Mouse (Mus musculus) MEL (cell line): ENCODE data around the gene Flnb.

Experiments used
- CTCF ChIP-seq, 3 experiments: IDR thresholded peaks in 2 of 3; conservative IDR thresholded peaks in 1 of 3; 2 replicates each; pipeline ENCODE4 v1.5.1; 2011 to 2012; ENCODE audit warnings: low read length in 3 of 3, low read depth in 2 of 3, mild to moderate bottlenecking in 2 of 3, improper control_type of control experiment in 1 of 3, inconsistent platforms in 1 of 3, mixed read lengths in 1 of 3, moderate library complexity in 1 of 3; ENCODE audit not compliant: control insufficient read depth in 1 of 3, insufficient read depth in 1 of 3, poor library complexity in 1 of 3, severe bottlenecking in 1 of 3
- ELF1 ChIP-seq: IDR thresholded peaks from 2 replicates; pipeline ENCODE4 v1.6.1; 2014; ENCODE audit warnings: low read depth, mild to moderate bottlenecking, inconsistent platforms, low read length, improper control_type of control experiment, moderate library complexity
- KAT2A ChIP-seq: conservative IDR thresholded peaks from 2 replicates; pipeline ENCODE4 v1.6.1; 2012; ENCODE audit warnings: low read depth, low read length, improper control_type of control experiment, inconsistent platforms
- RAD21 ChIP-seq: IDR thresholded peaks from 2 replicates; pipeline ENCODE4 v1.6.1; 2011; ENCODE audit warnings: mild to moderate bottlenecking, low read depth, low read length, improper control_type of control experiment
- TBP ChIP-seq: IDR thresholded peaks from 2 replicates; pipeline ENCODE4 v1.8.0; 2011; ENCODE audit warnings: low read depth, low read length, improper control_type of control experiment

GRCm38 (mm10) chr14:7887171-7887570 lies 69.4 kb downstream of the Flnb start:
- TF ChIP-seq TBP (no peak), KAT2A (no peak), RAD21 (no peak), CTCF (IDR thresholded peaks at IDR 0.05 in 2 of 3, conservative IDR thresholded peaks at IDR 0.05 in 1 of 3; ENCODE audit: control insufficient read depth in 1 of 3, insufficient read depth in 1 of 3, low read depth in 2 of 3, low read length in 3 of 3, poor library complexity in 1 of 3, severe bottlenecking in 1 of 3) (no peak), ELF1 (no peak)
